Mouse (Mus musculus) lung, postnatal 0 days (tissue): ENCODE measurements around the gene Gnb1l.

Experiments used
- CTCF ChIP-seq: IDR thresholded peaks from 2 replicates; pipeline ENCODE4 v1.5.1; 2016; ENCODE audit warnings: antibody characterized with exemption, mild to moderate bottlenecking
- EP300 ChIP-seq: IDR thresholded peaks from 2 replicates; pipeline ENCODE4 v1.6.1; 2016; ENCODE audit warnings: antibody characterized with exemption, mild to moderate bottlenecking, control low read depth

DNA sequence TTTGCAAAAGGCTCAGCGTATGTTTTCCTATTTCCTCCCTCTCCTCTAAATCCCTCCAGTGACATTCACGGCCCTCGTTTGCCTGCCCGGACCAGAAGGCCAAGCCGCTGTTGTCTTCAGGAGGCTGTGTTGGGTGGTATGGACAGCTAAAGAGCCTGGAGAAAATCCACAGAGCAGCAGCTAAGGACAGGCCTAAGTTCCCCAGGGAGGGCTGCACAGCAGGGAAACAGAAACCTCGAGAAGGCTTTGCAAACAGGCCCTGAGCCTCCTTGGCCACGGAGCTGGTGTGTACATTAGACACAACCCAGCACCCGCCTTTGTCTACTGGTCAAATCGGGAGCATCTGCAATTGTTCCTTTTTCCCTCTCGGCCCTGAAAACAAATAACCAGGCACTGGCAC lies 87.2 kb downstream of the Gnb1l start:
- no peak for TF ChIP-seq CTCF
- TF ChIP-seq EP300 = no peak
